Mouse (Mus musculus) hindbrain, embryonic 15.5 days (tissue): ENCODE measurements around the gene Zfp605. TPM values are rescaled to one million over a fixed set of nuclear protein-coding genes. Genes with fewer than 3 reads are reported as not detected.

Experiments
- polyA plus RNA-seq: library from polyadenylated mRNA; unstranded; fragments of >200 nt; fragmentation: Nextera tagmentation; extraction: Ambion mirVana; gene quantifications from 2 replicates; pipeline ENCODE4 v1.2.1, GENCODE M21; 2015

Zfp605 gene
- polyA plus RNA-seq, 1 experiment from 2014 or later = 13.3 TPM

Other genes starting within 250 kb of the Zfp605 start
- 0.33 and 0.39 TPM in 2 replicates for gene Gm15446, start 186.7 kb upstream of the Zfp605 start, polyA plus RNA-seq
- 20.3 and 20.5 TPM in 2 replicates for gene Zfp932, start 113.6 kb upstream of the Zfp605 start, polyA plus RNA-seq
- gene Gm17655, start 37.6 kb upstream of the Zfp605 start, polyA plus RNA-seq = 4.3 and 6.4 TPM in 2 replicates
- gene Gm35315, start 15.7 kb upstream of the Zfp605 start, polyA plus RNA-seq = 0.29 and 0.35 TPM in 2 replicates
- 6.0 and 6.1 TPM in 2 replicates for gene Plcxd1, start 10.1 kb upstream of the Zfp605 start, polyA plus RNA-seq
- 61.1 and 63.6 TPM in 2 replicates for gene Gtpbp6, start 1.9 kb upstream of the Zfp605 start, polyA plus RNA-seq
- 72.9 and 76.5 TPM in 2 replicates for gene Chfr, start 25.8 kb downstream of the Zfp605 start, polyA plus RNA-seq
- 23.2 and 24.8 TPM in 2 replicates for gene Golga3, start 66.6 kb downstream of the Zfp605 start, polyA plus RNA-seq
- gene Ankle2, start 120.9 kb downstream of the Zfp605 start, polyA plus RNA-seq = 20.5 and 24.1 TPM in 2 replicates
- gene Pgam5, start 159.8 kb downstream of the Zfp605 start, polyA plus RNA-seq = 91.4 and 97.9 TPM in 2 replicates
- 11.9 TPM in 2 replicates for gene Pxmp2, start 176.1 kb downstream of the Zfp605 start, polyA plus RNA-seq
- gene Pole, start 176.2 kb downstream of the Zfp605 start, polyA plus RNA-seq = 8.3 and 10.1 TPM in 2 replicates
- 10.2 and 10.7 TPM in 2 replicates for gene P2rx2, start 233.1 kb downstream of the Zfp605 start, polyA plus RNA-seq
- gene Lrcol1, start 234.6 kb downstream of the Zfp605 start, polyA plus RNA-seq = not detected in 2 replicates